ENCODE assay signal across 9 mouse cellular contexts in genomic region chr13:55828141-55829017, GRCm38 (mm10). TPM values are rescaled to one million over a fixed set of nuclear protein-coding genes. Genes with fewer than 3 reads are reported as not detected.
DNase-seq lines count a peak whose midpoint lies in the region; ATAC-seq lines count a peak whose summit lies in the region.
"Had no signal": no experiment of that assay in that cellular context is flagged by ENCODE, and none has a peak within 500 bp of the region (broad histone marks: within the 10 kb centered on the region; RNA-seq: fewer than 3 reads in every experiment).

No protein-coding gene starts in this region.

- H3K36me3 ChIP-seq in megakaryocyte, embryonic 14.5 days (replicated peaks; ENCODE audit: low read length), result no peaks in the 10 kb centered on the region
- H3K36me3 ChIP-seq in intestine, embryonic 16.5 days (ENCODE audit: control insufficient read depth, insufficient read depth, low read length), result peaks cover 3% of the 10 kb centered on the region; the same call in 1 of the 2 replicates
- peaks cover 17% of the 10 kb centered on the region for H3K36me3 ChIP-seq in stomach, embryonic 14.5 days (ENCODE audit: control insufficient read depth, insufficient read depth, low read length)

- 0 out of 2 replicates have a peak, but pooled peaks cover 3% of the 10 kb centered on the region for H3K9me3 ChIP-seq in megakaryocyte, embryonic 14.5 days
- no peaks in the 10 kb centered on the region for H3K9me3 ChIP-seq in intestine, embryonic 16.5 days (ENCODE audit: control insufficient read depth, low read length)
- no peaks in the 10 kb centered on the region for H3K9me3 ChIP-seq in stomach, embryonic 14.5 days (ENCODE audit: control insufficient read depth, low read depth, low read length)

- no peak for ATAC-seq in megakaryocyte, adult 5-6 weeks (ENCODE audit: poor library complexity, severe bottlenecking)
- 0 out of 2 replicates have a peak, but pooled peaks have one; percentile 39 for ATAC-seq in intestine, embryonic 16.5 days
- ATAC-seq in stomach, embryonic 14.5 days (ENCODE audit: insufficient number of reproducible peaks, insufficient read depth, low FRiP score, low read depth), result no peak
- ATAC-seq in frontal cortex, adult (ENCODE audit: low TSS enrichment), result no peak
- no peak for ATAC-seq in erythroid progenitor cell, adult 5-6 weeks (replicated peaks; ENCODE audit: low FRiP score, poor library complexity, severe bottlenecking)

- 2% methylated on average over 50 of the region's 50 CpGs for WGBS in intestine, embryonic 16.5 days
- WGBS in stomach, embryonic 14.5 days, result 7% methylated on average over 50 of the region's 50 CpGs

- H3K27ac ChIP-seq in intestine, embryonic 16.5 days (ENCODE audit: low read length), result peak overlapping the region; percentile 45; the same call in 1 of the 2 replicates
- H3K27ac ChIP-seq in stomach, embryonic 14.5 days (ENCODE audit: low read length), result peak overlapping the region; percentile 98

- peak overlapping the region; percentile 70 for H3K9ac ChIP-seq in intestine, embryonic 16.5 days (ENCODE audit: low read depth, low read length)
- H3K9ac ChIP-seq in stomach, embryonic 14.5 days (replicated peaks; ENCODE audit: low read depth, low read length), result peak overlapping the region; percentile 99

- H3K27me3 ChIP-seq in megakaryocyte, embryonic 14.5 days (replicated peaks), result peaks cover 94% of the 10 kb centered on the region
- H3K27me3 ChIP-seq in intestine, embryonic 16.5 days (replicated peaks; ENCODE audit: control insufficient read depth, insufficient read depth, low read length), result peaks cover 59% of the 10 kb centered on the region
- H3K27me3 ChIP-seq in stomach, embryonic 14.5 days (ENCODE audit: control insufficient read depth, insufficient read depth, low read length), result peaks cover 8% of the 10 kb centered on the region; the same call in 1 of the 2 replicates

- DNase-seq in adrenal gland, postnatal 10 days, result peak; percentile 9
- DNase-seq in adrenal gland, postnatal 25 days, result no peak

- H3K4me2 ChIP-seq in intestine, embryonic 16.5 days (ENCODE audit: low read depth, low read length), result peak overlapping the region; percentile 64
- H3K4me2 ChIP-seq in stomach, embryonic 14.5 days (replicated peaks; ENCODE audit: low read depth, low read length), result peak overlapping the region; percentile 54

- H3K4me3 ChIP-seq in megakaryocyte, embryonic 14.5 days (replicated peaks), result peak overlapping the region; percentile 81
- H3K4me3 ChIP-seq in intestine, embryonic 16.5 days (ENCODE audit: low read length), result peak overlapping the region; percentile 49
- H3K4me3 ChIP-seq in stomach, embryonic 14.5 days (ENCODE audit: low read depth, low read length), result peak overlapping the region; percentile 77

- peaks cover 32% of the 10 kb centered on the region for H3K4me1 ChIP-seq in megakaryocyte, embryonic 14.5 days
- 0 out of 2 replicates have a peak, but pooled peaks cover 8% of the 10 kb centered on the region for H3K4me1 ChIP-seq in intestine, embryonic 16.5 days (ENCODE audit: control insufficient read depth, insufficient read depth, low read length)
- peaks cover 20% of the 10 kb centered on the region; the same call in 1 of the 2 replicates for H3K4me1 ChIP-seq in stomach, embryonic 14.5 days (ENCODE audit: control insufficient read depth, insufficient read depth, low read length)

RNA-seq across cellular contexts. Expression of gene Pitx1, which starts 7.6 kb away (rescaled TPM):
- not detected for total RNA-seq in adrenal gland, postnatal 10 days (2021)
- total RNA-seq in adrenal gland, postnatal 25 days (2021), result not detected in 2 replicates
- 0.68 TPM in 1 of 2 replicates, not detected in the other for polyA plus RNA-seq in megakaryocyte, embryonic 14.5 days (2012; ENCODE audit: insufficient read depth, low replicate concordance)
- not detected in 2 replicates for total RNA-seq in megakaryocyte, adult 5-6 weeks (2015)
- total RNA-seq in megakaryocyte, adult 5-6 weeks (2017), result not detected in 2 replicates
- 9.0 and 9.1 TPM in 2 replicates for polyA plus RNA-seq in intestine, embryonic 16.5 days (2015; fragmentation: Nextera tagmentation; extraction: Ambion mirVana)
- polyA plus RNA-seq in stomach, embryonic 14.5 days (2014; fragmentation: Nextera tagmentation; extraction: Ambion mirVana), result 262 and 263 TPM in 2 replicates
- not detected in 2 replicates for total RNA-seq in erythroid progenitor cell, adult 5-6 weeks (2015; ENCODE audit: low replicate concordance)
- total RNA-seq in erythroid progenitor cell, adult 5-6 weeks (2017; ENCODE audit: low replicate concordance), result not detected in 2 replicates
- total RNA-seq: left cerebral cortex, postnatal 10 days had no signal

RNA-seq across cellular contexts. Expression of gene Catsper3, which starts 44.0 kb away (rescaled TPM):
- under 1 TPM in 1 of 2 experiments, not detected in 1; 0.21 TPM for total RNA-seq in adrenal gland, postnatal 10 days (2021)
- 0.30 TPM in 1 of 2 replicates, not detected in the other for total RNA-seq in adrenal gland, postnatal 25 days (2021)
- polyA plus RNA-seq in megakaryocyte, embryonic 14.5 days (2012; ENCODE audit: insufficient read depth, low replicate concordance), result not detected in 2 replicates
- total RNA-seq in megakaryocyte, adult 5-6 weeks (2015), result not detected in 2 replicates
- not detected in 2 replicates for total RNA-seq in megakaryocyte, adult 5-6 weeks (2017)
- 0.13 TPM in 1 of 2 replicates, not detected in the other for polyA plus RNA-seq in intestine, embryonic 16.5 days (2015; fragmentation: Nextera tagmentation; extraction: Ambion mirVana)
- 0.43 TPM in 1 of 2 replicates, not detected in the other for polyA plus RNA-seq in stomach, embryonic 14.5 days (2014; fragmentation: Nextera tagmentation; extraction: Ambion mirVana)
- not detected in 2 replicates for total RNA-seq in erythroid progenitor cell, adult 5-6 weeks (2015; ENCODE audit: low replicate concordance)
- total RNA-seq in erythroid progenitor cell, adult 5-6 weeks (2017; ENCODE audit: low replicate concordance), result not detected in 2 replicates
- total RNA-seq: left cerebral cortex, postnatal 10 days had no signal
